Mouse (Mus musculus) layer of hippocampus, adult 2 months (tissue): Measurements from ENCODE around the gene March11. TPM values are rescaled to one million over a fixed set of nuclear protein-coding genes. Genes with fewer than 3 reads are reported as not detected.

Source experiments
- DNase-seq, 2 experiments: peaks; one replicate each; pipeline ENCODE4 v3.0.0; 2022; ENCODE audit warnings: low spot score in 2 of 2
- H3K27ac ChIP-seq: fragments of 200-600 bp; 2 replicates; pipeline ENCODE4 v1.8.1; 2022
- H3K4me3 ChIP-seq: fragments of 200-600 bp; 2 replicates; pipeline ENCODE4 v1.8.1; 2022; ENCODE audit warnings: mild to moderate bottlenecking
- CTCF ChIP-seq: fragments of 200-600 bp; conservative IDR thresholded peaks from 2 replicates; pipeline ENCODE4 v1.8.1; 2022; ENCODE audit warnings: antibody characterized with exemption, mild to moderate bottlenecking, moderate library complexity
- long read RNA-seq, 2 experiments: library from polyadenylated mRNA; stranded (forward); transcript quantifications; one replicate each; pipeline ENCODE4 v2.0.0; 2021; ENCODE audit warnings: borderline mapping rate in 2 of 2
- total RNA-seq, 2 experiments: library from RNA; stranded (reverse); gene quantifications; 2 replicates each; pipeline ENCODE4 v1.2.3; 2021

Gene March11
- 1 to 10 TPM; 6.7 to 7.9 TPM for total RNA-seq
- long read RNA-seq, experiment 1, partial matches to known transcripts, result 0 of 2 reads
- long read RNA-seq, experiment 1, other reads (novel, unspliced or antisense), result 0 of 2 reads
- long read RNA-seq, experiment 2, partial matches to known transcripts, result 2 of 5 reads
- long read RNA-seq, experiment 2, other reads (novel, unspliced or antisense), result 1 of 5 reads

DNA sequence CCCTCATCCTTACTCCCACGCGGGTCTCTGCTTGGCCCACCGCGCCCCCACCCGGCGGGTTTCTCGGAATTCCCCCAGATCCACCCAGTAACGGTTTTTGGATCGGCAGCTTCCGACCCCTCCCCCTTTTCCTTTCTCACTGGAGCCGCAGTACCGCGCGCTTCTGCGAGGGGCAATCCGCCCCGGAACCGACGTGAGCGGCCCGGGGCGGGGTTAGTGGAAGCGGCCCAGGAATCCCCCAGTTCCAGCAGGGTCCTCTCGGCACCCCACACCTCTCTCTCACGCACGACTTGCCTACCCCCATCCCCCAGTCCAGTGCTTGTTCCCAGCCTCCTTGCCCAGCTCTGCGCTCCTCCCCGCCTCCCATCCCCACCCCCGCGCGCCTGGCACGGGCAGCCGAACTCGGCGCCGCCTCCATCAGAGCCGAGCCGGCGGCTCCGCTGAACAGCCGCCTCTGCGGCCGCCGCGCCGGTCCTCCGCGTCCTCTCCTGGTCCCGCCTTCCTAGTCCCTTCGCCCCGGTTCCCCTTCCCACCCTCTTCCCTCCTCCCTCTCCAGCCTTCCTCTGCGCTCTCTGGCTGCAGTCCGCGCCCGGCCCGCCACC is at the start of gene March11:
TSS of gene March11 (plus strand) at position 420 of the 602 bp plus-strand sequence.
- DNase-seq, result peak; percentile 80 to 83
- Histone ChIP-seq H3K27ac (peak within 1 kb of the TSS; percentile 91), H3K4me3 (peak within 1 kb of the TSS; percentile 74)
- peak; percentile 65 for TF ChIP-seq CTCF

DNA sequence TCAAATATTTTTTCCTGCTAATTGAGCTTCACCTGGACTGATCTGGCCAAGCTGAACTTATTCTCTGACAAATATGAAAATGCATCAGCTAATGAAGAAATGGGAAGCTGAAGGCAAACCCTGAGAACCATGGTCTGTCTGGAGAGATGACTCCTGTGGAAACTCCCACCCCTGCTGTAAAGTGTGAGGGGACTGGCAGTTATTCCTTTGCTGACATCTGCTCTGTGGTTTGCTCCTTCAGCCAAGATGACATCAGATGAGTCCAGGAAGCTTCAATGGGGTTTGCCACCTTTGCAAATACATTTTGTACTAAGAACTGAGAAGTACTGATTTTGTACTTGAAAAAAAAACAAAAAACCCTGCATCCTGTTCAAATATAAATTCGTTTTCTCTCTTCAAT is 46.5 kb upstream of the March11 start:
- no peak for TF ChIP-seq CTCF
- H3K4me3 ChIP-seq, result no peak overlapping the region
- no peak overlapping the region for H3K27ac ChIP-seq
- DNase-seq, result no peak

GRCm38 (mm10) chr15:26269596-26269995 is 39.3 kb upstream of the March11 start:
- no peak for DNase-seq
- no peak for TF ChIP-seq CTCF
- H3K4me3 ChIP-seq, result no peak overlapping the region
- H3K27ac ChIP-seq, result no peak overlapping the region

DNA sequence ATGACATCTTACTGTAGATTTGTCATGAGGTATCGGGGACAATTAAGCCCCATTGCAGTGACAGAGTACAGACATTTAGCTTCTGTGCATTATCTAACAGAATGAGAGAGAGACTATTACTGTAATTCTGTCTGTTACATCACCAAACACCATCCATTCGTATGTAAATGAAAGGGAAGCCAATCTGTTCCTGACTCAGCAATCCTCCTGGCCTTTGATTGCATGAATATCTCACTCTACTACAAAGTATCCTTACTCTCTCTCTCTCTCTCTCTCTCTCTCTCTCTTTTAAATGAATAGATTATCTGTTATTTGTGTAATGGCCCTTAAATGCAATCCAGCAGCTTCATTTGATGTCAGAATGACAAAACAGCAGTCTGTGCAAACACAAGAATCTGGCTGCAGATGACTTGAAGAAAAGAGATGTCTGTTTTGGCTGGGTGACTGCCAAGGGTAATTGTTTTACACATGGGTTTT is 32.8 kb upstream of the March11 start:
- peak in 1 of 2 experiments; percentile 30 for DNase-seq
- TF ChIP-seq CTCF, result no peak
- Histone ChIP-seq H3K4me3 (no peak overlapping the region), H3K27ac (no peak overlapping the region)

GRCm38 (mm10) chr15:26276608-26277007 is 32.2 kb upstream of the March11 start:
- Histone ChIP-seq H3K27ac (no peak overlapping the region), H3K4me3 (no peak overlapping the region)
- DNase-seq, result no peak
- no peak for TF ChIP-seq CTCF

DNA sequence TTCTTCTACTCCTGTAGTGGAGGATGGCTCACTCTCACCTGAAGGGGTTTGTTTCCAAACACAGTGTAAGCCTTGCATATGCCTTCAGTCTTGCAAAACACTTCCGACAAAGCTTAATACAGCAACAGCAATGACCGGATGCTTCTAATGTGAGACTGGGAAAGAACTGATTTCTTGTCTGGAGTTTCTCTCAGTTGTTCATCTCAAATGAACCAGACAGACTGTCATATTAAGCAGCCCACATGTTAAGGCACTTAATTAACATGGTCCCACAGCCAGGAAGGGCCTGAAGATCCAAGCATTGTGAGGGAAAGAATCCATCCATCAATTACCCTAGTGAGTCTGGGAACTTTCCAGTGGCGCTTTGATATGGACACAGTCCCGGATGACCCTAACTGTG is 17.0 kb upstream of the March11 start:
- H3K27ac ChIP-seq, result no peak overlapping the region
- no peak for TF ChIP-seq CTCF
- no peak overlapping the region for H3K4me3 ChIP-seq
- no peak for DNase-seq

- no peak overlapping the region for H3K27ac ChIP-seq
- DNase-seq, result no peak
- TF ChIP-seq CTCF, result no peak
- H3K4me3 ChIP-seq, result no peak overlapping the region
Observed at GRCm38 (mm10) chr15:26292811-26293210, 16.0 kb upstream of the March11 start.

- H3K4me3 ChIP-seq, result no peak overlapping the region
- no peak for TF ChIP-seq CTCF
- no peak overlapping the region for H3K27ac ChIP-seq
- DNase-seq, result no peak
Observed at GRCm38 (mm10) chr15:26293215-26293614, 15.6 kb upstream of the March11 start.

- DNase-seq, result no peak
- no peak overlapping the region for H3K4me3 ChIP-seq
- no peak for TF ChIP-seq CTCF
- no peak overlapping the region for H3K27ac ChIP-seq
Observed at GRCm38 (mm10) chr15:26298668-26299067, 10.2 kb upstream of the March11 start.

DNA sequence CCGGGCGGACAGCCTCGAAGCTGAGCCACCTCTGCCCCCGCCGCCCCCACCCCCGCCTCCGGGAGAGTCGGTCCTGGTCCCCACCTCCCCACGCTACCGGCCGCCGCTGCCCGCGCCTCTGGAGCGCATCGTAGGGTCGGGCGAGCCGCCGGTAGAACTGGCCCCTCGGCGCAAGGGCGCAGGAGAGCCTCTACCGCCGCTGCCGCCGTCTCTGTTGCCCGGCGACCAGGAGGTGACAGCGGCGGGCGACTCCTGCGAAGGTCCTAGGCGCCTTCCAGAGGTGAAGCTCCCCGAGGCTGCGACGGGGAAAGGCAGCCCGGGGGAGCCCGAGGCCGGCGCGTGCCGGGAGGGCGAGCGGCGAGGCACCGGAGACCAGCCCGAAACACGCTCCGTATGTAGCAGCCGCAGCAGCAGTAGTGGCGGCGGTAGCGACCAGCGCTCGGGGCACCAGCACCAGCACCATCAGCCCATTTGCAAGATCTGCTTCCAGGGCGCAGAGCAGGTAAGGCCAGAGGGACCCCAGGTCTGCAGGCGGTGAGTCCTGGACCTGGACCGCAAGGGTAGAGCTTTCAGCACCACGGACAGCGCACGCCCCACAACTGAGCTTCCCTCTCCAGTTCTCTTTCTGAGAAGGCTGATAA is 563 bp downstream of the March11 start:
- peak overlapping the region; percentile 91 for H3K27ac ChIP-seq
- H3K4me3 ChIP-seq, result peak overlapping the region; percentile 74
- no peak for TF ChIP-seq CTCF
- DNase-seq, result peak in 1 of 2 experiments; percentile 24

DNA sequence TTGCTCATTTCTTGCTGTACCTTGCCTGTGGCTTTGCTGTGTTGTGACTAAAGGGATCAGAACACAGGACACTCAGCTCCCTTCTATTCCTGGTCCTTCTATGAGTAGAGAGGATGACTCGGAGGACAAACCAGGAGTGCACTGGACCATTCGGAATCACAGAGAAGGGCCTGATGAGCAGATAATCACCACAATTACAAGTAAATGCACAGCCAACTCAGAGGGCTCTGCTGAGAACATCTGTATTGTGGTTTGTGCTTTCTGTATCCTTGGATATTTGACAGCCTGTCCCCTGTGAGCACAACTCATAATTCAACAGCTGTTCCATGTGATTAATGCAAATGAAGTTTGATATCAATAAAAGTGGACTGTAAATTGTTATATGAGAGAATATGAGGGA is 11.0 kb downstream of the March11 start:
- Histone ChIP-seq H3K4me3 (no peak overlapping the region), H3K27ac (no peak overlapping the region)
- TF ChIP-seq CTCF, result no peak
- DNase-seq, result no peak

- H3K4me3 ChIP-seq, result no peak overlapping the region
- no peak overlapping the region for H3K27ac ChIP-seq
- DNase-seq, result no peak
- TF ChIP-seq CTCF, result no peak
Observed at GRCm38 (mm10) chr15:26320402-26320801, 11.6 kb downstream of the March11 start.

DNA sequence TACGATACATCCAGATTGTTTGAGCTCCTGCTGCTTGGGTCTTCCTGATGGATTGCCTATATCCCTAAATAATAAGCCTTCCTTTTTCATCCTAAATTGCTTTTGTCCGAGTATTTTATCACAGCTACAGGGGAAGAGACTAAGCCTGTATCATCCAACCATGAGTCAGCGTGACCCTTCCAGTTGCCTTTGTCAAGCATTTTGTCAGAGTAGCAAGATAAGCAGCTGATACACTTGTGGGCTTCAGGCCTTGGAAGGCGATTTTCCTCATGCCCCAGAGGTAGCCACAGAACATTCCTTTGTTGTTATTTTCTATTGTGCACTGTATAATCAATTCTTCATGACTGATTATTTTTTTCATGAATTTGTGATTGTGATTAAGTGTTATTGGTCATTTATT is 14.0 kb downstream of the March11 start:
- H3K4me3 ChIP-seq, result no peak overlapping the region
- DNase-seq, result no peak
- no peak overlapping the region for H3K27ac ChIP-seq
- TF ChIP-seq CTCF, result no peak

DNA sequence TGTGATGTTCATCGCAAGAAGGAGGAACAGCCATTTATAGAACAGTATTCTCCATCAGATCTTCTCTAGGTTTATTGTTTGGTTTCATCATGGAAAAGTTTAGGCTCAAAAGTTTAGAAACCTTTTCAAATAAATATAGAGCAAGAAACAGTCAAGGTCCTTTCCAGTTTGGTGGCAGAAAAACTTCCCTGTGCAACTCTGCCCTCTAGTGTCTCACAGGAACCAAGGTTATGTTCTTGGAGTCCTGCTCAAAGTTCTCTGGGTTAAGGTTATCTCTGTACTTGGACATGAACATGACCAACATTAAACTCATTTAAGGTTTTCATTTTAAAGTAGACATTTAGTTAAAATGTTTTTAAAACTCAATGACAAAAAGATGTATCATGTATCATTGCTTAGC is 18.3 kb downstream of the March11 start:
- Histone ChIP-seq H3K4me3 (no peak overlapping the region), H3K27ac (no peak overlapping the region)
- no peak for DNase-seq
- peak; percentile 85 for TF ChIP-seq CTCF
